Mouse (Mus musculus): Measurements from ENCODE around the gene Pkd1.

Pkd1 gene

DNA sequence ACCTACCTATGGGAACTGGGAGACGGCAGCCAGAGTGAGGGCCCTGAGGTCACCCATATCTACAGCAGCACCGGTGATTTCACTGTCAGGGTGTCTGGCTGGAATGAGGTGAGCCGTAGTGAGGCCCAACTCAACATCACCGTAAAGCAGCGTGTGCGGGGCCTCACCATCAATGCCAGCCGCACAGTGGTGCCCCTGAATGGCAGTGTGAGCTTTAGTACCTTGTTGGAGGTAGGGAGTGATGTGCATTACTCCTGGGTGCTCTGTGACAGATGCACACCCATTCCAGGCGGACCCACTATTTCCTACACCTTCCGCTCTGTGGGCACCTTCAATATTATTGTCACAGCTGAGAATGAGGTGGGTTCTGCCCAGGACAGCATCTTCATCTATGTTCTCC is 24.2 kb downstream of the Pkd1 start:
- TF ChIP-seq GATA4 (IDR thresholded peaks at IDR 0.05; ENCODE audit: insufficient replicate concordance, low read length): no peak

DNA sequence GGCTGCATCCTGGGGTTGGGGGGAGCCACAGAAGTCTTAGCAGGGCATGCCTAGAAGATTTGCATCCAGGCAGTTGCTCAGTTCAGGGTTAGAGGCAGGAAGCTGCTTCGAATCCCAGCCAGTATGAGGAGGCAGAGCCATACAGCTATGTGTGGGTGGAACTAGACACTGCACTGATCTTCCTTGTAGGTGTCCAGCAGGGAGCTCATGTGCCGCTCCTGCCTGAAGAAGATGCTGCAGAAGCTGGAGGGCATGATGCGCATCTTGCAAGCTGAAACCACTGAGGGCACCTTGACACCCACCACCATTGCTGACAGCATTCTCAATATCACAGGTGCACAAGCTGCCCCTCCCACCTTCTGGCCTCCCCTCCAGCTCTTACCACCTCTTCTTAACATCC is 29.9 kb downstream of the Pkd1 start:
- no peak for TF ChIP-seq GATA4 (IDR thresholded peaks at IDR 0.05; ENCODE audit: insufficient replicate concordance, low read length)

DNA sequence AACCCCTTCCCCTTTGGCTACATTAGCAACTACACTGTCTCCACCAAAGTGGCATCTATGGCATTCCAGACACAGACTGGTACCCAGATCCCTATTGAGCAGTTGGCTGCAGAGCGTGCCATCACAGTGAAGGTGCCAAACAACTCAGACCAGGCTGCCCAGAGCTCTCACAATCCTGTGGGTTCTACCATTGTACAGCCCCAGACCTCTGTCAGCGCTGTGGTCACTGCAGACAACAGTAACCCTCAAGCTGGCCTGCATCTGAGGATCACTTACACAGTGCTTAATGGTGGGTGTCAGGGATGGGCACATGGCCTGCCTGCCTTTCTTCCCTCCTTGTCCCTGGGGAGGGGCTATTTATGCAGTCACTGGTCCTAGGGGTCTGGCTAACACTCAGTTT is 30.7 kb downstream of the Pkd1 start:
- no peak for TF ChIP-seq GATA4 (IDR thresholded peaks at IDR 0.05; ENCODE audit: insufficient replicate concordance, low read length)

DNA sequence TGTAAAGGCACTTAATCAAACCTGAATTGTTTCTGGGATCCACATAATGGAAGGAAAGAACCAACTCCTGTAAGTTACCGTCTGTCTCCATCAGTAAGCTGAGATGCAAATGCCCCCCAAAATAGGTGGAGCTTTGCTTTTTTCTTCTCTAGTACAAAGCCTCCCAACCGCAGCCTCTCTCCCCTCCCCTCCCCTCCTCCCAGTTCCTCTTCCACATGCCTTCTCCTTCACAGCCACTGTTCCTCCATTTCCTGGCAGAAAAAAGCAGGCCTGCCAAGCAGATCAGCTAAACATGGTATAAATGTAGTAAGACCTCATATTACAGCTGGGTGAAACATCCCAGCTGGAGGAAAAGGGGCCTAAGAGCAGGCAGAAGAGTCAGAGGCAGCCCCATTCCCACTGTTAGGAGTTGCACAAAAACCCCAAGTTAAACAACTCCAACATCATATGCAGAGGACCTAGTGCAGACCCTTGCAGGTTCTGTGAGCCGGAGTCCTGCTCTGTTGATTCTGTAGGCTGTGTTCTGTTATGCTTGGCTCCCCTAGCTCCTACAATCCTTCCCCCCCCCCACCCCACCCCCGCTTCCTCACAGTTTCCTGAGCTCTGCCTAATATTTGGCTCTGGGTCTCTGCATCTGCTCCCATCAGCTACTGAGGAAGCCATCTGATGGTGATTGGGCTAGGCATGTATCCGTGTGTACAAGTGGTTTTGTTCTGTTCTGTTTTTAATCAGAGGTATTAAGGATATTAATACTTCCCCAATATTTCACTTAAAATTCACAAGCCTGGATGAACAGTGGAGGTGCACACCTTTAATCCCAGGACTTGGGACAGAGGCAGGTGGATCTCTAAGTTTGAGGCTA is 34.2 kb downstream of the Pkd1 start:
- TF ChIP-seq GATA4 (IDR thresholded peaks at IDR 0.05; ENCODE audit: insufficient replicate concordance, low read length): no peak

DNA sequence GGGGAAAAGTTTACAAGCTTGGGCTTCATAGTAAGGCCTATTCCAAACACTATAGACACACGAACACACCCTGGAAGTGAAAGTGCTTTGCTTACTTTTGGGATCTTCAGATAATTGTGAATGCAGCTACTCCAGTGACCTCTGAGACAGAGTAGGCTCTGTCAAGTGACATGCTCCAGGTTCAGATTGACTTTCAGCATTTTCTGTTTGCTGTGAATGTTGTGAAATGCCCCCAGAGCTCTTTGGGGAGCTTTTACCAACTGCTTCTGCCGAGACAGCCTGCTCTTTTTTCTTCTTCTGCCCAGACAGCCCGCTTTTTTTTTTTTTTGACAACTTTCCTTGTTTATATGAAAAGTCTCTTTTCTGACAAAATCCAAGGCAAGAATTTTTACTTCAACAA is 34.9 kb downstream of the Pkd1 start:
- TF ChIP-seq GATA4 (IDR thresholded peaks at IDR 0.05; ENCODE audit: insufficient replicate concordance, low read length): no peak

DNA sequence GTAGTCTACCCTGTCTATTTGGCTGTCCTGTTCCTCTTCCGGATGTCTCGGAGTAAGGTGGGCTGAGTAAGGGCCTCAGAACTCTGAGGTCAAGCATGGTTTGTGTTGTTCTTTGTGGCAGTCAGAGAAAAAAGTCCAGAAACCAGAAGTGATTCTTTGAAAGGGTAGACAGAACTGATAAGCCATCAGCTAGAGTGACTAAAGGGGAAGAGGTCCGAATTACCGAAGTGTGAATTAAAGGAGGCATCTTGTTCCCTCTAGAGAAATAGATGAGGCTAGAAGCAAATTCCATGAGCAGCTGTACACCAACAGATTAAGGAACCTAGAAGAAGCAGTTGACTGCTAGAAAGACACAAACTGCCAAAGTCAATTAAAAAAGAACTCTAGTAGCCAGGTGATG is 36.9 kb downstream of the Pkd1 start:
- TF ChIP-seq GATA4 (IDR thresholded peaks at IDR 0.05; ENCODE audit: insufficient replicate concordance, low read length): no peak

DNA sequence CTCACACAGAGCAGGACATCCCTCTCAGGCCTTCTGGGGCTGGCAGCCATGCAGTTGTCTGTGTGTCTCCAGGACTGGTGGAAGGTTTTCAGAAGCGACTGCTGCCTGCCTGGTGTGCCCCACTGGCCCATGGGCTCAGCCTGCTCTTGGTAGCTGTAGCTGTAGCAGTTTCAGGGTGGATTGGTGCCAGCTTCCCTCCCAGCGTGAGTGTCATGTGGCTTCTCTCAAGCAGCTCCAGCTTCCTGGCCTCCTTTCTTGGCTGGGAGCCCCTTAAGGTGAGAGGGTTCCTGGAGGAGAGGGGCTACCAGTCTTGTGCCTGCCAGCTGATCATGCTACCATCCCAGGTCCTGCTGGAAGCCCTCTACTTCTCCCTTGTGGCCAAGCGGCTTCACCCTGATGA is 41.3 kb downstream of the Pkd1 start:
- no peak for TF ChIP-seq GATA4 (IDR thresholded peaks at IDR 0.05; ENCODE audit: insufficient replicate concordance, low read length)

DNA sequence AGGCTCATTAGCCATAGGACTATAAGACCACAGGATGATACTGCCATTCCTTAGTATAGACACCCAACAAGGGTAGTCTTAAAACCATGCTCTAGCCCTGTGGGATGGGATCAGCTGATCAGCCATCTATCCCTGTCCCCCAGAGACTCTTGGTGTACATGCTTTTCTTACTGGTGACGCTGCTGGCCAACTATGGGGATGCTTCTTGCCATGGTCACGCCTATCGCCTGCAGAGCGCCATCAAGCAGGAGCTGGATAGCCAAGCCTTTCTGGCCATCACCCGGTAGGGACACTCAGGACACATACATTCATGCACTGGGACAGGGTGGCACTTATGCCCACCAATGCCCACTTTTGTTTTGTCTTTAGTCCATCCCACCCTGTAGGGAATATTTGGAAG is 42.1 kb downstream of the Pkd1 start:
- no peak for TF ChIP-seq GATA4 (IDR thresholded peaks at IDR 0.05; ENCODE audit: insufficient replicate concordance, low read length)

DNA sequence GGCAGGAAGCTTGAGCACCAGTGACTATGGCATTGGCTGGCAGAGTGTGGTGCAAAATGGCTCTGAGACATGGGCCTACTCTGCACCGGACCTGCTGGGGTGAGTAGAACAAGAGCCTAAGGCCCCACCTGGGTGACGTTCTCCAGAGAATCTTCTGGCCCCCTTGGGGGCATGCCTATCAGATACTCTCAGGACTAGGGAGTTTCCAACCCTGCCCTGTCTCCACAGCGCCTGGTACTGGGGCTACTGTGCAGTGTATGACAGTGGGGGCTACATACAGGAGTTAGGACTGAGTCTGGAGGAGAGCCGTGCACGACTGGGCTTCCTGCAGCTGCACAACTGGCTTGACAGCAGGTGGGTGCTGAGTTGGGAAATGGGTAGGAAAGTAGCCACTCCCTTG is 43.6 kb downstream of the Pkd1 start:
- TF ChIP-seq GATA4 (IDR thresholded peaks at IDR 0.05; ENCODE audit: insufficient replicate concordance, low read length): no peak

DNA sequence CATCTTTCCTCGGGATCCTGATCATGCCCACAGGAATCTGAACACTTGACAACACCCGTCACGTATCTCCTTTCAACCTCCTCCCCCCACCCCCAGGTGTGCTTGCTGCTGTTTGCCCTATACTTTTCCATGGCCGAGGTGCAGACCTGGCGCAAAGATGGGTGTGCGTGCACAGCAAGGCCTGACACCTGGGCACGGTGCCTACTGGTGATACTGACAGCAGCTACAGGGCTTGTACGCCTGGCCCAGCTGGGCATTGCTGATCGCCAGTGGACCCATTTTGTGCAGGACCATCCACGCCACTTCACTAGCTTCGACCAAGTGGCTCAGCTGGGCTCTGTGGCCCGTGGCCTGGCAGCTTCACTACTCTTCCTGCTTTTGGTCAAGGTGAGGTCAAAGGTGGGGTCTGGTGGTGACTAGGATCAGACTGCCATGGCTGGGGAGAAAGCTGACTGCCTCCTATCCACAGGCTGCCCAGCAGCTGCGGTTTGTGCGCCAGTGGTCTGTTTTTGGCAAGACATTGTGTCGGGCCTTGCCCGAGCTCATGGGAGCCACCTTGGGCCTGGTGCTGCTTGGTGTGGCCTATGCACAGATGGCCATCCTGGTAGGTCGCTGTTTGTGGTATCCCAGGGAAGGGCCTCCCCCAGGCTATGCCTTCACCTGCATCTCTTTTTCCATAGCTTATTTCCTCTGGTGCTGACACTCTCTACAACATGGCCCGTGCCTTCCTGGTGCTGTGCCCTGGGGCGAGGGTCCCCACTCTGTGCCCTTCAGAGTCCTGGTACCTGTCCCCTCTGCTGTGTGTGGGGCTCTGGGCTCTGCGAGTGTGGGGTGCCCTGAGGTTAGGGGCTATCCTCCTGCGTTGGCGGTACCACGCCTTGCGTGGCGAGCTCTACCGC is 44.6 kb downstream of the Pkd1 start:
- no peak for TF ChIP-seq GATA4 (IDR thresholded peaks at IDR 0.05; ENCODE audit: insufficient replicate concordance, low read length)

DNA sequence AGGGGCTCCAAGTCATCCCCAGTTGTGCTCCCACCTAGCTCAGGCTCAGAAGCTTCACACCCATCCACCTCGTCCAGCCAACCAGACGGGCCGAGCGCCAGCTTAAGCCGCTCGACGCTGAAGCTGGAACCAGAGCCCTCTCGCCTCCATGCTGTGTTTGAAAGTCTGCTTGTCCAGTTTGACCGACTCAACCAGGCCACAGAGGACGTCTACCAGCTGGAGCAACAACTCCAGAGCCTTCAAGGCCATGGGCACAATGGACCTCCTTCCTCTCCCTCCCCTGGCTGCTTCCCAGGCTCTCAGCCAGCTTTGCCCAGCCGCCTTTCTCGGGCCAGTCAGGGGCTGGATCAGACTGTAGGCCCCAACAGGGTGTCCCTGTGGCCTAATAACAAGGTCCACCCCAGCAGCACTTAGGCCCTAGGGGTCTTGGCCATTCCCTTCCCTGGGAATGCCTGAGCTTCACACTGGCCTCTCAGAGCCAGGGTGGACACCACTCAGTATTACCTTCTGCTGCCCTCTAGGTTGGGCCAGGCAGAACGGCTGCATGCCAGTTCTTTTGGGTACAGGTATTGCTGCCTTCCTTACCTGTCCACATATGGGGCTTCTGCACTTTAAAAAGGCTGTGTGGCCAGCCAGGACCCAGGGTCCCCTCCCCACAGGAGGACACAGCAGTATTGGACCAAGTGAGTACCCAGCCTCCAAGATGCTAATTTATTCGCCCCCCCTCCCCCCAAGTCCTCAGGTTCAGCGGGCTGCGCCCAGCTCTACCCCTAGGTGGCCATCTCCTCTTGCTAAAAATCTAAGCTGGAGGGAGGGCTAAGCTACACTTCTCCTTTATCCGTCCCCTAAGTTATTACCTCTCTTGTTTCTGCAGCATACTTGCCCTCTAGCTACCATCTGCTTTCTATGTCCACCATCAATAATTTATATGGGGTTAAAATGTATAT is 45.8 kb downstream of the Pkd1 start:
- no peak for TF ChIP-seq GATA4 (IDR thresholded peaks at IDR 0.05; ENCODE audit: insufficient replicate concordance, low read length)

DNA sequence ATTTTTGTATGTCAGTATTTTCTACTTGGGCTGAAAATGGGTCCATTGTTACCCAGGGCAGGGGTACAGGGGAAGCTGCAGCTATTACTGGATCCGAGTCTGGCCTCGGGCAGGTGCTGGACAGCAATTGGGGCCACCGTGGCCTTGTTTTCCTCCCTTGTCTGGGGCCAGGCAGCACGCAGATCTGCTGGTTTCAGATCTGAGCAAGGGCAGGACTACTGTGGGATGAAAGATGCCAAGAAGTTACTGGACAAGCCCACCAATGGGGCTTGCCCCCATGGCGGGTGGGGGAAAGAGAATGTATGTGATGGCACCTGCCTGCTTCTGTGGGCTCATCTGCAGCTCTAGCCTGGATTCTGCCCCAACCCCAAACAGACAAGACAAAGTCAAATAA is 46.4 kb downstream of the Pkd1 start:
- no peak for TF ChIP-seq GATA4 (IDR thresholded peaks at IDR 0.05; ENCODE audit: insufficient replicate concordance, low read length)

DNA sequence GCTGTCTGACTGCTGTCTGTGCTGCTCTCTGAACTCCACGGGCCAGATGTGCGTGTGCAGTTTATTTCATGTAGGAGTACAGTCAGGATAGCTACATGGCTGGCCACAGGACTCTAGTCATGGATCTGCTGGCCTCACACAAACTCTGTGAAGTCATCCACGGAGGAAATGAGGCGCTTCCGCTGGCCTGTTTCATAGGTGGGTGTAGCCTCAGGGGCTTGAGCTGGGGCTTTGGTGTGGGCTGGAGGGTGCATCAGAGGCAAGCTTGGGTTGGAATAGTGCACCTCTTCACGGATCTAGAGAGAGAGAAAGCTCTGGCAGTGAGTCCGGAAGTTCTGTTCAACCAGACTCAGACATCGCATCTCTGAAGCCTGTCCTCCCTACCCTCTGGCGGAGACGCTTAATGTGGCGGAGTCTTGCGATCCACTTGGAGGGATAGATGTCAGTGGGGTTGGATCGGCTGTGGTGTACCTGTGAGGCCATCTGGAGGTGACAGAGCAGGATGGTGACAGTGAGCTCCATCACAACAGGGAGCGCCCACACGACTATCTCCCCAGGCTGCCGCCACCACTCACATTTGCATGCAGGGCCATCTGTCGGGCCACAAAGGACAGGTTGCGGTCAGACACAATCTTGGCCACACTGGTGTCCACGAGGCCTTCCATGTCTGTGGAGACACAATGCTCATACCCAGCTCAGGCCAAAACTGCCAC is 47.0 kb downstream of the Pkd1 start:
- TF ChIP-seq GATA4 (IDR thresholded peaks at IDR 0.05; ENCODE audit: insufficient replicate concordance, low read length): no peak

DNA sequence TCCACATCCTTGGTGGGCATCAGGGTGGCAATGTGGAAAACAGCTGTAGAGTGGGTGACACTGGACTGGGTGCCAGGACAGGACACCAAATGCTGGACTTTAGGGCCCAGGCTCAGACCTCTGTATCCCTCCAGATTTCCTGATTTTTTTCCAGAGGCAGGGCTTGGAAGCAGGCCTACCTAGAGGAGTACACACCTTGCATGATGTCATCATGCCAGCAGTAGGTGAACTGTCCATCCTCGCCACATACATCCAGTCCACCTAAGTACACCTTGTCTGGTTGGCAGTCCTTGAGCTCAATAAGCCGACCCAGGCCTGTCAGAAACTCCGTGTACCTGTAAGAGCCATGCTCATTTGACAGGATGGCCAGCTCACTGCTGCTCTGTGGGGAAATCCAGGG is 48.4 kb downstream of the Pkd1 start:
- no peak for TF ChIP-seq GATA4 (IDR thresholded peaks at IDR 0.05; ENCODE audit: insufficient replicate concordance, low read length)
